Mouse (Mus musculus) kidney, adult 2 months (tissue): ENCODE data around the gene Cartpt. TPM values are rescaled to one million over a fixed set of nuclear protein-coding genes. Genes with fewer than 3 reads are reported as not detected.

Source experiments
- DNase-seq: peaks from one replicate; pipeline ENCODE4 v3.0.0; 2021
- H3K27ac ChIP-seq: fragments of 200-500 bp; 2 replicates; pipeline ENCODE4 v1.5.1; 2012; ENCODE audit warnings: low read depth, low read length, control low read depth, inconsistent platforms; ENCODE audit not compliant: insufficient read depth
- H3K27me3 ChIP-seq: fragments of 200-500 bp; replicated peaks from 2 replicates; pipeline ENCODE4 v1.6.1; 2012; ENCODE audit warnings: mild to moderate bottlenecking, moderate library complexity, low read length, inconsistent platforms; ENCODE audit not compliant: control insufficient read depth, insufficient read depth
- H3K36me3 ChIP-seq: fragments of 200-500 bp; 2 replicates; pipeline ENCODE4 v1.6.1; 2012; ENCODE audit warnings: mild to moderate bottlenecking, moderate library complexity, low read length, inconsistent platforms; ENCODE audit not compliant: control insufficient read depth, insufficient read depth
- H3K4me1 ChIP-seq: fragments of 200-500 bp; 2 replicates; pipeline ENCODE4 v1.6.1; 2011; ENCODE audit warnings: low read length; ENCODE audit not compliant: control insufficient read depth, insufficient read depth
- H3K4me3 ChIP-seq: fragments of 200-500 bp; 2 replicates; pipeline ENCODE4 v1.5.1; 2011; ENCODE audit warnings: mild to moderate bottlenecking, low read depth, low read length, control low read depth; ENCODE audit not compliant: insufficient read depth
- CTCF ChIP-seq: fragments of 200-500 bp; conservative IDR thresholded peaks from 2 replicates; pipeline ENCODE4 v1.5.1; 2011; ENCODE audit warnings: low read depth, mild to moderate bottlenecking, control low read depth, low read length, moderate library complexity, mixed read lengths; ENCODE audit not compliant: insufficient read depth, insufficient read length
- POLR2A ChIP-seq: fragments of 200-500 bp; IDR thresholded peaks from one replicate; pipeline ENCODE4 v1.6.1; 2011; ENCODE audit warnings: low read depth, low read length, control low read depth
- WGBS: fragments of 180-500 bp; shearing (Covaris S2); methylation state at CpG from one replicate; pipeline ENCODE4 v1.1.7; 2018; 5-methylcytosine and 5-hydroxymethylcytosine counted together
- polyA plus RNA-seq: library from polyadenylated mRNA; depleted of rRNA; stranded (reverse); fragments of >200 nt; gene quantifications from 2 replicates; pipeline ENCODE4 v1.2.3, GENCODE M21; 2012; rRNA removed

Cartpt gene
- not detected in 2 replicates for polyA plus RNA-seq

DNA sequence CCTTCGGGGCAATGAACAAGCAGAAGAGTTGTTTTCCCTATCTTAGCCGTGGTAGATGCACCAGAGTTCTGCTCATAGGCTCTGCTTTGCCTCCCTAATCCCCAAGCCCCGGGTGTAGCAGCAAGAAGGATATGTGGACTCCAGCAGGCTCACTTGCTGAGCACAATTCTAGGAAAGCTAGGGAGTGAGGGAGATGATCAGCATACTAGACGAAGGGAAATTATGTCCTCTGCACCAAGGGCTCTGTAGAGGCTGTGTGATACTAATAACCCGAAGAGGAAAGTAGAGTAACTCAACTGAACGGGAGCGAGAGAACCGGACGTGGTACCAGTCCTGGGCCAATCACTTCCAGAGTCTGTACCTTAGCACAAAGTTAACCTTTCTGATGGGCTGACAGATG, at the start of gene Cartpt:
Gene Cartpt, minus strand, starts transcription at position 127 of the 400 bp plus-strand sequence.
- no peaks in the 10 kb centered on the region; the same call in 1 of the 2 replicates for H3K27me3 ChIP-seq
- no peak for DNase-seq
- no peaks in the 10 kb centered on the region for H3K36me3 ChIP-seq
- no peak within 1 kb of the TSS for H3K4me3 ChIP-seq
- H3K4me1 ChIP-seq: no peaks in the 10 kb centered on the region
- 49% methylated on average over 9 of the region's 9 CpGs for WGBS
- TF ChIP-seq POLR2A: no peak
- no peak for TF ChIP-seq CTCF
- H3K27ac ChIP-seq: no peak within 1 kb of the TSS

DNA sequence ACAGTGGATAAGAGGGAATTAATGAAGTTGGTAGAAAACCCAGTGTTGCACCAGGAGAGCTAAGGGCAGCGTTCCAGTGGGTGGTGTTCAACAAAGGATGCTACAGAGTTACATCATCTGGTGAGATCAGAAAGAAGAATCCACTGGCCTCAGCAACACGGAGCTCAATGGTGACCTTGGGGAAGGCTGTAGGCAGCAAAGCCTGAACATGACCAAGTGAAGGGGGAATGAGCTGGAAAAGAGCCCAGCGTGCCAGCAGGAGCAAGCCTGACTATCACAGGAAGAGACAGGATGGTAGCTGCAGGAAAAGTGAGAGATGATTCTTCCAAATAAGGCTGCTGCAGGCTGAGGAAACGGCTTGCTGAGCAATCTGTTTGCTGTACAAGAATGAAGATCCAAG, 46.5 kb upstream of the Cartpt start:
- TF ChIP-seq CTCF (no peak), POLR2A (no peak)

DNA sequence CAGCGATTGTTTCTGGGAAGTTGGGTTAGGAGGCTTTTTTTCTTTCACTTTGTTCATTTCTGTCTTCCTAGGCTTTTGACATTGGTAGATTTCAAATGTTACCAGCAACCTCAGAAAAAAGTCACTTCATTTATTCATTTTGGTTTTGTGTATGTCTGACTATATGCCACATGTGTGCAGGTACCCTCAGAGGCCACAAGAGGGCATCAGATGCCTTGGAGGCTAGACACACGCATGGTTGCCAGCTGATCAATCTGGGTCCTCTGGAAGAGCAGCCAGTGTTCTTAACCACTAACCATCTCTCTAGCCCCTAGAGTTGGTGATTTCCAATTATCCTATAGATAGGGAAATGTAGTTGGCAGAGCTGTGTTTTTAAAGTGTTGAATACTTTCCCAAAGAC, 42.6 kb upstream of the Cartpt start:
- Histone ChIP-seq H3K4me1 (no peaks in the 10 kb centered on the region), H3K4me3 (no peak overlapping the region), H3K27ac (no peak overlapping the region), H3K27me3 (no peaks in the 10 kb centered on the region), H3K36me3 (no peaks in the 10 kb centered on the region; the same call in 1 of the 2 replicates)
- 97% methylated on average over 2 of the region's 2 CpGs for WGBS
- TF ChIP-seq POLR2A (no peak), CTCF (0 out of 2 replicates have a peak, but pooled peaks have one; percentile 13)
- no peak for DNase-seq

More for the DNA sequence above, 46.5 kb upstream of the Cartpt start:
- no peak for DNase-seq
- 83% methylated on average over 4 of the region's 4 CpGs for WGBS
- H3K36me3 ChIP-seq: no peaks in the 10 kb centered on the region; the same call in 1 of the 2 replicates
- no peak overlapping the region for H3K27ac ChIP-seq
- H3K4me3 ChIP-seq: no peak overlapping the region
- H3K4me1 ChIP-seq: no peaks in the 10 kb centered on the region
- H3K27me3 ChIP-seq: no peaks in the 10 kb centered on the region

DNA sequence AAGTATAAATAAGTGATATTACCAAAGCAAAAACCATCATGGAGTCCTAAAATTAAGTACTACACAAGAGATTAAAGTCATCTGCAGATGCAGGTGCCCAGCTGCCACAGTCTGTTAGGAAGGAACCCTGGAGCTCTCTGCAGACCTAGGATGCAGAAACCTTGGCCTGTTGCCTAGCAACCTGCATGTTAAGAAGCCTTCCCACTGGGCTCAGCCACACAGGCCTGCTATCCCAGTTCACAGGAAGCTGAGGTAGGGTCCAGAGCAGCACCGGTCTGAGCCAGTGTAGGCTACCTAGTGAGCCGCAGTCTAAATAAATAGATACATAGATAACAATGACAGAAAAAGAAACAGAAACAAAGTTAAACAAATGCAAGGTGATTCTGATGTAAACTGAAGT, 39.7 kb upstream of the Cartpt start:
- WGBS: 48% methylated on average over 2 of the region's 2 CpGs
- no peak for DNase-seq
- H3K4me1 ChIP-seq: no peaks in the 10 kb centered on the region
- no peak overlapping the region for H3K27ac ChIP-seq
- H3K27me3 ChIP-seq: no peaks in the 10 kb centered on the region
- TF ChIP-seq POLR2A: no peak
- TF ChIP-seq CTCF: no peak
- H3K4me3 ChIP-seq: no peak overlapping the region
- no peaks in the 10 kb centered on the region for H3K36me3 ChIP-seq

DNA sequence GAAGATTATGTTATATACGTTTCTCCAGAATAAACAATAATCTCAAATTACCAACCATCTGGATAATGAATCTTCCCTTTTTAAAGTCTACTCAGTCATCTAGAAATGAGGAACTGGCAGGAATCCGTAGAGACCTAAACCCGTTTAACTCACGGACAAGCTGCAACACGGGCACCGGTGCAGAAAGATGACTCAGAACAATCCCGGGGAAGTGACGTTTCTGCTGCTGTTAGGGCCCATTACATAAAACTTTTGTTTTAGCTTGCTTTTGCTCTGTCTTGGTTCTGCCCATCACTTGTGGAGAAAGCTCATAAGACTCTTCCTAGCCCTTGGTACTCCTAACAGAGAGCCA, 38.4 kb upstream of the Cartpt start:
- DNase-seq: no peak
- Histone ChIP-seq H3K27ac (no peak overlapping the region), H3K27me3 (no peaks in the 10 kb centered on the region), H3K4me1 (no peaks in the 10 kb centered on the region), H3K4me3 (no peak overlapping the region), H3K36me3 (no peaks in the 10 kb centered on the region)
- no peak for TF ChIP-seq CTCF
- TF ChIP-seq POLR2A: no peak
- WGBS: 33% methylated on average over 8 of the region's 8 CpGs

DNA sequence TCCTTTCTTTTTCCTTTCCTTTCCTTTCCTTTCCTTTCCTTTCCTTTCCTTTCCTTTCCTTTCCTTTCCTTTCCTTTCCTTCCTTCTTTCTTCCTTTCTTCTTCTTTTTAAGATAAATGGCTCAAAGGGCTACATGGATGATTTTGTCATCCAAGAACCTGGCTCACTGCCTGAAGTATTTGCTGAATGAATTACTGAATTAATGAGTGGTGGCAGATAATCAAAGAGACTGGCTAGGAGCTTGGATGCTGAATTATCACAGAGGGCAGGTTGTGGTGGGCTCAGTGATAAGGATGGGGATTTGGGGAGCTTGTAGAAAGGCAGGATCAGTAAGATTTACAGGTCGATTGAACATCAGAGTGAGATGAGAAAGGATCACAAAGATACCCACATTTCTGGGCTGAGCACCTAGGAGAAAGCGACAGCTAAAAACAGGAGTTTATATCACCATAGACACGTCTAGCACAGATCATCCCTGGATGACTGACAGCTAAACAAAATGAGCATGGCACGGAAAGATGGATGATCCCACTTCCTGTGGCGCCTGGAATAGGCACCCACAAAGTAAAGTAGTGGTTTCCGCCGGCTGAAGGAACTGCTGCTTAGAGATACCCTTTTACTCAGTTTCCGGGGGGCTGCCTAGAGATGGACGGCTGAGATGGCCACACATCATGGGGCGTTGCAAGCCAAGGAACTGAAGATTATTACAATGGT, 37.9 kb upstream of the Cartpt start:
- no peak for DNase-seq
- TF ChIP-seq CTCF (no peak), POLR2A (no peak)
- H3K36me3 ChIP-seq: no peaks in the 10 kb centered on the region

DNA sequence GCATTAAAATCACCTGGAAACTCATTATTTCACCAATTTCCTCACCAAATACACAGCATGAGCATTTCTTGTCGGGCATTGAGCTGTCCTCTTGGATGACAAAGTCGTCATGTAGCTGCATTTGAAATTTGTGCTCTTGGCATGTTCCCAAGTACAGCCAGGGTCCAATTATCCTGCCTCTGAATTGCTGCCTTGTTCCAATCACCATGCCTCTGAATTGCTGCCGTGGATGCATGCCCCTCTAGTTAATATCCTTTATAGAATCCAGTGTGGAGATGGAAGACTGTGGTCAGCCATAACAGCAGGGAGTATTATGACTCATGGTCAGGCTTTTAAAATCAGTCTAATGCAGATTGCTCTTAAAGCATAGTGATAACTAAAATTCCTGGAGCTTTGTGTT, 36.9 kb upstream of the Cartpt start:
- WGBS: 48% methylated on average over 3 of the region's 3 CpGs
- Histone ChIP-seq H3K36me3 (no peaks in the 10 kb centered on the region), H3K4me1 (no peaks in the 10 kb centered on the region), H3K27me3 (no peaks in the 10 kb centered on the region), H3K27ac (no peak overlapping the region), H3K4me3 (no peak overlapping the region)
- DNase-seq: no peak
- TF ChIP-seq POLR2A (no peak), CTCF (no peak)

More for the DNA sequence above, 37.9 kb upstream of the Cartpt start:
- WGBS: 70% methylated on average over 10 of the region's 10 CpGs
- H3K27me3 ChIP-seq: no peaks in the 10 kb centered on the region
- no peak overlapping the region for H3K4me3 ChIP-seq
- H3K27ac ChIP-seq: no peak overlapping the region
- H3K4me1 ChIP-seq: no peaks in the 10 kb centered on the region

DNA sequence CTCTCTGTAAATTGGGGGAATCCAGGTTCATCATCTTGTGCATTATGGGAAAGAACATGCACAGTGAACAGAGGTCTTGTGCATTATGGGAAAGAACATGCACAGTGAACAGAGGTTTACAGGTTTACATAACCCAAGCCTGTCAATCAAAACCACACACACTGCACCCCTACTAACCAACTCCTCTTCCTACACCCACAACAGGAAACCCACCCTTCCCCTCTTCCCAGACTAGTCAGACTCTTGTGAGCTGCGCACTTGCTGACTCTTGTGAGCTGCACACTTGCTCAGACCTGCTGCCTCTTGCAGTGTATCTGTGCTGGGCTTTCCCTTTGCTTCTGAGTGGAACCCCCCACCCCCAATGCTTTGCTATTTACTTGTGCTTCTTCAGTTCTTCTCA, 31.5 kb upstream of the Cartpt start:
- Histone ChIP-seq H3K27me3 (no peaks in the 10 kb centered on the region), H3K4me3 (no peak overlapping the region), H3K4me1 (no peaks in the 10 kb centered on the region), H3K27ac (no peak overlapping the region), H3K36me3 (no peaks in the 10 kb centered on the region)
- WGBS: 67% methylated on average over 1 of the region's 1 CpGs
- TF ChIP-seq CTCF (no peak), POLR2A (no peak)
- DNase-seq: no peak
